Mouse (Mus musculus) MEL (cell line): ENCODE measurements at regions not wholly inside any gene's neighbourhood (a gene's known extent, or its start where the extent isn't known, plus 50 kb on each side); places are given as distances from the start of the nearest gene placed in this dataset.

Source experiments
- CTCF ChIP-seq, 3 experiments: IDR thresholded peaks in 2 of 3; conservative IDR thresholded peaks in 1 of 3; 2 replicates each; pipeline ENCODE4 v1.5.1; 2011 to 2012; ENCODE audit warnings: low read length in 3 of 3, low read depth in 2 of 3, mild to moderate bottlenecking in 2 of 3, improper control_type of control experiment in 1 of 3, inconsistent platforms in 1 of 3, mixed read lengths in 1 of 3, moderate library complexity in 1 of 3; ENCODE audit not compliant: control insufficient read depth in 1 of 3, insufficient read depth in 1 of 3, poor library complexity in 1 of 3, severe bottlenecking in 1 of 3
- EP300 ChIP-seq, 2 experiments: IDR thresholded peaks; 2 replicates each; pipeline ENCODE4 v1.6.1; 2011; ENCODE audit warnings: improper control_type of control experiment in 2 of 2, low read length in 2 of 2, low read depth in 1 of 2, mild to moderate bottlenecking in 1 of 2
- MAFK ChIP-seq: IDR thresholded peaks from 2 replicates; pipeline ENCODE4 v1.6.1; 2011; ENCODE audit warnings: low read depth, mild to moderate bottlenecking, low read length, improper control_type of control experiment, borderline replicate concordance
- MAZ ChIP-seq: IDR thresholded peaks from 2 replicates; pipeline ENCODE4 v1.6.1; 2012; ENCODE audit warnings: low read depth, mild to moderate bottlenecking, inconsistent platforms, low read length, improper control_type of control experiment
- MXI1 ChIP-seq: IDR thresholded peaks from 2 replicates; pipeline ENCODE4 v1.6.1; 2011; ENCODE audit warnings: mild to moderate bottlenecking, low read depth, low read length, improper control_type of control experiment
- MYC ChIP-seq: IDR thresholded peaks from 2 replicates; pipeline ENCODE4 v1.6.1; 2011; ENCODE audit warnings: low read depth, mild to moderate bottlenecking, low read length, improper control_type of control experiment, moderate library complexity
- POLR2A ChIP-seq, 2 experiments: IDR thresholded peaks; 2 replicates each; pipeline ENCODE4 v1.6.1; 2011 to 2012; ENCODE audit warnings: low read length in 2 of 2, mild to moderate bottlenecking in 2 of 2, control low read depth in 1 of 2, improper control_type of control experiment in 1 of 2, low read depth in 1 of 2, moderate library complexity in 1 of 2; ENCODE audit not compliant: control insufficient read depth in 1 of 2, insufficient read depth in 1 of 2, poor library complexity in 1 of 2
- SIN3A ChIP-seq: IDR thresholded peaks from 2 replicates; pipeline ENCODE4 v1.6.1; 2012; ENCODE audit warnings: low read length, improper control_type of control experiment, inconsistent platforms
- TBP ChIP-seq: IDR thresholded peaks from 2 replicates; pipeline ENCODE4 v1.8.0; 2011; ENCODE audit warnings: low read depth, low read length, improper control_type of control experiment
- UBTF ChIP-seq: IDR thresholded peaks from 2 replicates; pipeline ENCODE4 v1.6.1; 2012; ENCODE audit warnings: low read depth, mild to moderate bottlenecking, inconsistent platforms, low read length, improper control_type of control experiment, moderate library complexity, borderline replicate concordance; ENCODE audit not compliant: insufficient read depth
- ZMIZ1 ChIP-seq: IDR thresholded peaks from 2 replicates; pipeline ENCODE4 v1.6.1; 2012; ENCODE audit warnings: low read depth, mild to moderate bottlenecking, inconsistent platforms, low read length, improper control_type of control experiment, moderate library complexity

GRCm38 (mm10) chr4:64635256-64635962 lies 488.6 kb upstream of the Pappa start:
- no peak for TF ChIP-seq EP300 (IDR thresholded peaks at IDR 0.05; ENCODE audit: low read depth in 1 of 2, low read length in 2 of 2)
- no peak for TF ChIP-seq MAZ
- TF ChIP-seq MXI1, result no peak
- no peak for TF ChIP-seq SIN3A
- no peak for TF ChIP-seq ZMIZ1
- no peak for TF ChIP-seq CTCF (IDR thresholded peaks at IDR 0.05 in 2 of 3, conservative IDR thresholded peaks at IDR 0.05 in 1 of 3; ENCODE audit: control insufficient read depth in 1 of 3, insufficient read depth in 1 of 3, low read depth in 2 of 3, low read length in 3 of 3, poor library complexity in 1 of 3, severe bottlenecking in 1 of 3)
- TF ChIP-seq MAFK, result no peak
- no peak for TF ChIP-seq POLR2A (IDR thresholded peaks at IDR 0.05; ENCODE audit: control insufficient read depth in 1 of 2, insufficient read depth in 1 of 2, low read depth in 1 of 2, low read length in 2 of 2, poor library complexity in 1 of 2)
- no peak for TF ChIP-seq TBP
- no peak for TF ChIP-seq UBTF
- TF ChIP-seq MYC, result no peak
